Mouse (Mus musculus) CH12.LX (cell line): ENCODE data around the gene Ppp1r9b. TPM values are rescaled to one million over a fixed set of nuclear protein-coding genes. Genes with fewer than 3 reads are reported as not detected.

ENCODE experiments used
- DNase-seq: peaks from one replicate; pipeline ENCODE4 v3.0.0-alpha.2; 2013; ENCODE audit errors: extremely low read depth
- H3K27ac ChIP-seq: 2 replicates; pipeline ENCODE4 v1.5.1; 2012; ENCODE audit warnings: low read depth, mild to moderate bottlenecking, control low read depth, moderate library complexity; ENCODE audit not compliant: insufficient read depth
- H3K27me3 ChIP-seq: replicated peaks from 2 replicates; pipeline ENCODE3; 2012; ENCODE audit warnings: inconsistent platforms
- H3K36me3 ChIP-seq, 2 experiments: replicated peaks in 1 of 2; 2 replicates each; pipeline versions ENCODE3 to v1.6.1; 2012; ENCODE audit warnings: inconsistent platforms in 1 of 2, low read length in 1 of 2, mild to moderate bottlenecking in 1 of 2, mixed read lengths in 1 of 2, moderate library complexity in 1 of 2; ENCODE audit not compliant: control insufficient read depth in 1 of 2, insufficient read depth in 1 of 2
- H3K4me1 ChIP-seq, 2 experiments: 2 replicates each; pipeline ENCODE4 v1.6.1; 2012; ENCODE audit warnings: inconsistent platforms in 1 of 2, moderate library complexity in 1 of 2; ENCODE audit not compliant: insufficient read depth in 2 of 2, control insufficient read depth in 1 of 2
- H3K4me2 ChIP-seq: 2 replicates; pipeline ENCODE4 v1.6.1; 2012; ENCODE audit warnings: low read depth, mild to moderate bottlenecking, control low read depth; ENCODE audit not compliant: poor library complexity, insufficient read depth, severe bottlenecking
- H3K4me3 ChIP-seq, 3 experiments: fragments of 150-350 bp in 1 of 3; sonication (generic) in 1 of 3; replicated peaks in 1 of 3; 2 replicates each; pipeline versions ENCODE3 to v1.5.1; 2011 to 2012; ENCODE audit warnings: low read depth in 2 of 3, low read length in 2 of 3, mild to moderate bottlenecking in 2 of 3, moderate library complexity in 2 of 3, control low read depth in 1 of 3, improper control_type of control experiment in 1 of 3, inconsistent platforms in 1 of 3, mixed read lengths in 1 of 3; ENCODE audit not compliant: poor library complexity in 1 of 3
- H3K79me2 ChIP-seq: replicated peaks from 2 replicates; pipeline ENCODE4 v1.6.1; 2012; ENCODE audit warnings: mild to moderate bottlenecking, moderate library complexity; ENCODE audit not compliant: control insufficient read depth, poor library complexity, insufficient read depth, severe bottlenecking; ENCODE audit errors: extremely low read depth
- H3K9ac ChIP-seq: 2 replicates; pipeline ENCODE4 v1.6.1; 2012; ENCODE audit warnings: low read depth, mild to moderate bottlenecking, control low read depth, moderate library complexity; ENCODE audit not compliant: insufficient read depth
- H3K9me3 ChIP-seq: replicated peaks from 2 replicates; pipeline ENCODE3; 2012; ENCODE audit warnings: low read length, inconsistent platforms, mixed read lengths
- BHLHE40 ChIP-seq: IDR thresholded peaks from 2 replicates; pipeline ENCODE4 v1.6.1; 2011; ENCODE audit warnings: mild to moderate bottlenecking, low read depth, low read length, improper control_type of control experiment
- CHD1 ChIP-seq: IDR thresholded peaks from 2 replicates; pipeline ENCODE4 v1.6.1; 2012; ENCODE audit warnings: low read depth, low read length, improper control_type of control experiment, inconsistent platforms
- E2F4 ChIP-seq: IDR thresholded peaks from 2 replicates; pipeline ENCODE4 v1.6.1; 2011; ENCODE audit warnings: low read depth, low read length, improper control_type of control experiment; ENCODE audit not compliant: insufficient replicate concordance
- ETS1 ChIP-seq: conservative IDR thresholded peaks from 2 replicates; pipeline ENCODE4 v1.6.1; 2012; ENCODE audit warnings: low read depth, mild to moderate bottlenecking, inconsistent platforms, low read length, improper control_type of control experiment, moderate library complexity
- IRF4 ChIP-seq: IDR thresholded peaks from 2 replicates; pipeline ENCODE4 v1.6.1; 2014; ENCODE audit warnings: low read depth, mild to moderate bottlenecking, inconsistent platforms, low read length, improper control_type of control experiment
- JUND ChIP-seq: conservative IDR thresholded peaks from 2 replicates; pipeline ENCODE4 v1.6.1; 2011; ENCODE audit warnings: low read depth, low read length, improper control_type of control experiment
- MAX ChIP-seq: IDR thresholded peaks from 2 replicates; pipeline ENCODE4 v1.6.1; 2011; ENCODE audit warnings: low read length, improper control_type of control experiment
- MXI1 ChIP-seq: IDR thresholded peaks from 2 replicates; pipeline ENCODE4 v1.6.1; 2011; ENCODE audit warnings: mild to moderate bottlenecking, low read depth, low read length, improper control_type of control experiment
- NELFE ChIP-seq: IDR thresholded peaks from 2 replicates; pipeline ENCODE4 v1.6.1; 2011; ENCODE audit warnings: low read depth, low read length, improper control_type of control experiment
- NRF1 ChIP-seq: IDR thresholded peaks from 2 replicates; pipeline ENCODE4 v1.6.1; 2014; ENCODE audit warnings: low read depth, mild to moderate bottlenecking, inconsistent platforms, low read length, improper control_type of control experiment, moderate library complexity
- POLR2A ChIP-seq: IDR thresholded peaks from 2 replicates; pipeline ENCODE4 v1.6.1; 2011; ENCODE audit warnings: low read depth, mild to moderate bottlenecking, improper control_type of control experiment, low read length
- SMC3 ChIP-seq: IDR thresholded peaks from 2 replicates; pipeline ENCODE4 v1.6.1; 2011; ENCODE audit warnings: low read depth, low read length, improper control_type of control experiment
- UBTF ChIP-seq: IDR thresholded peaks from 2 replicates; pipeline ENCODE4 v1.6.1; 2012; ENCODE audit warnings: low read depth, mild to moderate bottlenecking, inconsistent platforms, low read length, improper control_type of control experiment, moderate library complexity
- ZKSCAN1 ChIP-seq: IDR thresholded peaks from 2 replicates; pipeline ENCODE4 v1.6.1; 2012; ENCODE audit warnings: low read depth, inconsistent platforms, low read length, improper control_type of control experiment, borderline replicate concordance
- ZMIZ1 ChIP-seq: IDR thresholded peaks from 2 replicates; pipeline ENCODE4 v1.6.1; 2012; ENCODE audit warnings: low read depth, mild to moderate bottlenecking, inconsistent platforms, low read length, improper control_type of control experiment
- ZNF384 ChIP-seq: IDR thresholded peaks from 2 replicates; pipeline ENCODE4 v1.6.1; 2012; ENCODE audit warnings: low read depth, low read length, improper control_type of control experiment, inconsistent platforms
- dilution Hi-C: fragments of 300-500 bp; cut with MboI; formaldehyde crosslinking; loops from 2 replicates; pipeline ENCODE4 v1.14.3; 2020; ENCODE audit warnings: low sequenced_read_pairs; ENCODE audit not compliant: extremely low pct_unique_long_range_greater_than_20kb, extremely low pct_ligation_motif_present
- in situ Hi-C: fragments of 300-500 bp; cut with MboI; formaldehyde crosslinking; loops from 3 replicates; pipeline ENCODE4 v1.14.3; 2019; ENCODE audit warnings: low sequenced_read_pairs, low pct_ligation_motif_present, low pct_unique_long_range_greater_than_20kb, mixed read lengths
- polyA plus RNA-seq: library from polyadenylated mRNA; unstranded; fragments of >175 nt; gene quantifications from 2 replicates; pipeline ENCODE4 v1.2.1, GENCODE M21; 2012; ENCODE audit warnings: low read depth; ENCODE audit not compliant: insufficient read length
- total RNA-seq, 2 experiments: library from RNA; depleted of rRNA; stranded (reverse); fragments of 300-350 nt in 1 of 2; fragments of >200 nt in 1 of 2; gene quantifications; 2 replicates each; pipeline ENCODE4 v1.2.3; 2012 to 2014

The Ppp1r9b gene
- total and polyA plus RNA-seq, 3 experiments, result 7.8 to 21.8 (median 21.2) TPM

- no peak overlapping the region for H3K9ac ChIP-seq
- no peak overlapping the region for H3K27ac ChIP-seq
- peaks cover 35% of the 10 kb centered on the region for H3K27me3 ChIP-seq
- dilution Hi-C loops, result no loop called here
- no peak overlapping the region for H3K4me2 ChIP-seq
- in situ Hi-C loops, result no loop called here
- no peaks in the 10 kb centered on the region for H3K36me3 ChIP-seq
- no peaks in the 10 kb centered on the region for H3K79me2 ChIP-seq
- no peaks in the 10 kb centered on the region for H3K9me3 ChIP-seq
- no peak for TF ChIP-seq NRF1
- TF ChIP-seq ZNF384, result 0 out of 2 replicates have a peak, but pooled peaks have one; percentile 27
- H3K4me3 ChIP-seq, result no peak overlapping the region
- DNase-seq, result no peak
- peaks cover 0 to 19% of the 10 kb centered on the region in 2 experiments; a peak in 2 of 4 replicates for H3K4me1 ChIP-seq
Measured at GRCm38 (mm10) chr11:94985822-94986221, 5.0 kb upstream of the Ppp1r9b start.

- DNase-seq, result no peak
- H3K9me3 ChIP-seq, result no peaks in the 10 kb centered on the region
- no peak overlapping the region for H3K4me2 ChIP-seq
- no peaks in the 10 kb centered on the region for H3K79me2 ChIP-seq
- H3K4me3 ChIP-seq, result no peak overlapping the region
- H3K9ac ChIP-seq, result no peak overlapping the region
- no peaks in the 10 kb centered on the region for H3K36me3 ChIP-seq
- TF ChIP-seq ZMIZ1, result no peak
- no peak for TF ChIP-seq JUND
- TF ChIP-seq CHD1, result no peak
- no peak for TF ChIP-seq IRF4
- no peak for TF ChIP-seq ZKSCAN1
- no peak for TF ChIP-seq BHLHE40
- no peak for TF ChIP-seq SMC3
- no peak for TF ChIP-seq MAX
- TF ChIP-seq MXI1, result no peak
- no peak for TF ChIP-seq E2F4
- TF ChIP-seq UBTF, result no peak
- no peak for TF ChIP-seq POLR2A
- no peak for TF ChIP-seq ETS1
- TF ChIP-seq NELFE, result no peak
- TF ChIP-seq, all 38 proteins: peak for 0
- dilution Hi-C loops, result no loop called here
- Histone ChIP-seq H3K27ac (no peak overlapping the region), H3K27me3 (peaks cover 30% of the 10 kb centered on the region), H3K4me1 (peaks cover 0 to 20% of the 10 kb centered on the region in 2 experiments; a peak in 2 of 4 replicates)
- in situ Hi-C loops, result no loop called here
Measured at GRCm38 (mm10) chr11:94986435-94986834, 4.4 kb upstream of the Ppp1r9b start.
